Mouse (Mus musculus) ES-E14 (cell line): ENCODE data around the gene Ncln.

Source experiments
- HCFC1 ChIP-seq: IDR thresholded peaks from 2 replicates; pipeline ENCODE4 v1.6.1; 2012; ENCODE audit warnings: low read length, inconsistent platforms, borderline replicate concordance; ENCODE audit not compliant: insufficient read depth
- MAFK ChIP-seq: IDR thresholded peaks from 2 replicates; pipeline ENCODE4 v1.6.1; 2014; ENCODE audit warnings: mild to moderate bottlenecking, low read depth, low read length, inconsistent platforms; ENCODE audit not compliant: insufficient read depth
- ZC3H11A ChIP-seq: IDR thresholded peaks from 2 replicates; pipeline ENCODE4 v1.6.1; 2012; ENCODE audit warnings: low read depth, mild to moderate bottlenecking, inconsistent platforms, low read length, borderline replicate concordance

DNA sequence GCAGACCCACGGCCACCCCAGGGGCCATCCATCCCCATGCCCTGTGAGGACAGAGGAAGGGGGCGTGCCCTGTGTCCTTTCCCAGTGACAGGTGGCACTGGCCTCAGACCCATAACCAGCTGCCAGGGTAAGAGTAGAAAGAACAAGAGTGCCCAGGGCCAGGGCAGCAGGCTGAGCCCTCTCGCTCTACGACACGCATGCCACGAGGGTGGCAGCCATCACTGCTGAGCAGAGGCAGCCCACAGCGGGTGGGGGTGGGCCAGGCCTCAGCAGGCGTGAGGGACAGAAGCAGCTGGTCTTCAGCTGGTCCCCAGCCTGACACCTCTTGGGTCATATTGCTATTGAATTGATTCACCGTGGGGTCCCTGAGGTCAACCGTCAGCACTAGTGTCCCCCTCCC, 9.7 kb downstream of the Ncln start:
- TF ChIP-seq MAFK, result no peak
- TF ChIP-seq ZC3H11A, result no peak
- no peak for TF ChIP-seq HCFC1
